Mouse (Mus musculus): Measurements from ENCODE around the gene Tkt.

DNA sequence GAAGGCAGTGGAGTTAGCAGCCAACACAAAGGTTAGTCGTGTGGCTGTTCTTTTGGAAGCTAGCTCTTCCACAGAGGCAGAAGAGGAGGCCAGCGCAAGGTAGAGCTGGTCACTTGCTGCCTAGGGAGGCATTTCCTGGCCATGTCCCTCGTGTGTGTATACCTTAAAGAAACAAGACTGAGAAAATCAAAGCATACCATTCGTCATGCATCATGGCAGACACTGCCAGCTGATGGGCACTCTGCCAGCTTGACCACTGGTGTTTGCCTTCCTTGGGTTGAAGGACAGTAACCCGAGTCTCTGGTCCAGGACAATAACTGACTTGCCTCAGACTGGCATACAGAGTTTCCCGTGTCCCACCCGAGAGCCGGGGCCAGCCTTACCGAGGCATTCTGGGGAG is 22.1 kb downstream of the Tkt start:
- TF ChIP-seq POLR2A (IDR thresholded peaks at IDR 0.05; ENCODE audit: borderline replicate concordance, extremely low read depth, low read depth, low read length) (no peak), CTCF (IDR thresholded peaks at IDR 0.05; ENCODE audit: insufficient read depth, low read length) (no peak)

Measured in lung, adult 2 months (tissue).